Mouse (Mus musculus) embryo, embryonic 10 days (tissue): ENCODE measurements around the gene Fbxw18.
A peak's percentile ranks its signal among the peaks of the same experiment; 100 is the strongest.
"Not testable (repeated sequence)": the region's sequence is repeated elsewhere in the genome, so short reads cannot be mapped to it uniquely, and the experiment has no call there.

Experiments used
- DNase-seq: peaks from one replicate; pipeline ENCODE4 v3.0.0-alpha.2; 2015; ENCODE audit warnings: low spot score

Gene Fbxw18

DNA sequence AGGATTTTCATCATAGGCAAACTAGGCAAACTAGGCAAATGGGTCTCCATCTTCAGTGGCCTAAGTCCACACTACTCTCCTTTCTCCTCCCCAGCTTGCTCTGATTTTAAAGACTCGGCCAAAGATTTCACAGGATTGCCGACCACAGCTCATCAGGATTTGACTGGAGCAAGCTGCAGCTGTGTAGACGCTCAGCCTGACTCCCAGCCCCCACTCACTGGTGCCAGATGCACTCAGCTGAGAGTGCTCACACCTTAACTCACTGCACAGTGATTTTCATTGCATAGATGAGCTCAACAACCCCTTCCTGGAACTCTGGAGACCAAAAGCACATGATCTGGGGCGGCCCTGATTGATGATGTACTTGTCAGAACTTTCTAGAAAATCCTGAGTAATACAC, at the start of gene Fbxw18:
TSS of gene Fbxw18 (minus strand) at position 101 of the 400 bp plus-strand sequence.
- not testable (repeated sequence) for DNase-seq

DNA sequence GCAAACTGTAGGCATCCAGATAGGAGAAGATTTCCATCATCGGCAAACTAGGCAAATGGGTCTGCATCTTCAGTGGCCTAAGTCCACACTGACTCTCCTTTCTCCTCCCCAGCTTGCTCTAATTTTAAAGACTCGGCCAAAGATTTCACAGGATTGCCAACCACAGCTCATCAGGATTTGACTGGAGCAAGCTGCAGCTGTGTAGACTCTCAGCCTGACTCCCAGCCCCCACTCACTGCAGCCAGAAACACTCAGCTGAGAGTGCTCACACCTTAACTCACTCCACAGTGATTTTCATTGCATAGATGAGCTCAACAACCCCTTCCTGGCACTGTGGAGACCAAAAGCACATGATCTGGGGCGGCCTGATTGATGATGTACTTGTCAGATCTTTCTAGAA, 43.5 kb upstream of the Fbxw18 start, which contains the start of gene Fbxw26:
TSS of gene Fbxw26 (minus strand) at position 101 of the 400 bp plus-strand sequence.
- DNase-seq, result not testable (repeated sequence)

DNA sequence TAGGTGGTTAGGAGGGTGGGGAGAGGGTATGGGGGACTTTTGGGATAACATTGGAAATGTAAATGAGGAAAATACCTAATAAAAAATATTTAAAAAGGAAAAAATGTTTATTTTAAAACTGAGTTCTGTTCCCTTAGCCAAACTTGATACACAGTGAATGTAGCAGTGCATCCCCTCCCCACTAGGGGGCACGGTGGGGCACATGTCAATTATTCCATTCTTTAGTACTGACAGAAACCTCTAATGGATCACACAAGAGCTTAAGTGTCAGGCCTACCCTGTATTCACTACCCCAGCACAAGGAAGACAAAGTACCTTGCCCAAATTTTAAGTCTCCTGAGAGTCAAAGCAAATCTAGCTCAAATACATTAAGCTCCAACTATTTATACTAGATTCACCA, 17.2 kb downstream of the Fbxw18 start:
- peak; percentile 67 for DNase-seq

DNA sequence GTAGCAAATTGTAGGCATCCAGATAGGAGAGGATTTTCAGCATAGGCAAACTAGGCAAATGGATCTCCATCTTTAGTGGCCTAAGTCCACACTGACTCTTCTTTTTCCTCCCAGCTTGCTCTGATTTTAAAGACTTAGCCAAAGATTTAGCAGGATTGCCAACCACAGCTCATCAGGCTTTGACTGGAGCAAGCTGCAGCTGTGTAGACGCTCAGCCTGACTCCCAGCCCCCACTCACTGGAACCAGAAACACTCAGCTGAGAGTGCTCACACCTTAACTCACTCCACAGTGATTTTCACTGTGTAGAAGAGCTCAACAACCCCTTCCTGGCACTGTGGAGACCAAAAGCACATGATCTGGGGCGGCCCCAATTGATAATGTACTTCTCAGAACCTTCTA, 37.9 kb downstream of the Fbxw18 start, which contains the start of gene Fbxw25:
TSS of gene Fbxw25 (minus strand) at position 101 of the 400 bp plus-strand sequence.
- DNase-seq, result not testable (repeated sequence)
